Mouse (Mus musculus) neural tube, embryonic 14.5 days (tissue): ENCODE data around the gene 2900026A02Rik. TPM values are rescaled to one million over a fixed set of nuclear protein-coding genes. Genes with fewer than 3 reads are reported as not detected.

Source experiments
- ATAC-seq: fragments of 200-750 bp; cut with Nextera tagmentation; 2 replicates; pipeline ENCODE4 v1.8.0; 2017; ENCODE audit warnings: low read depth, mild to moderate bottlenecking, moderate TSS enrichment, moderate library complexity
- H3K27ac ChIP-seq: fragments of 300-500 bp; sonication (generic); 2 replicates; pipeline ENCODE4 v1.5.1; 2014; ENCODE audit warnings: low read depth, mild to moderate bottlenecking, control low read depth, low read length, moderate library complexity, mixed read lengths
- H3K27me3 ChIP-seq: fragments of 300-500 bp; sonication (generic); 2 replicates; pipeline ENCODE4 v1.6.1; 2014; ENCODE audit warnings: low read length; ENCODE audit not compliant: control insufficient read depth, insufficient read depth
- H3K36me3 ChIP-seq: fragments of 300-500 bp; sonication (generic); 2 replicates; pipeline ENCODE4 v1.6.1; 2014; ENCODE audit warnings: low read length, mixed read lengths; ENCODE audit not compliant: control insufficient read depth, insufficient read depth
- H3K4me1 ChIP-seq: fragments of 300-500 bp; sonication (generic); 2 replicates; pipeline ENCODE4 v1.6.1; 2014; ENCODE audit warnings: low read length; ENCODE audit not compliant: control insufficient read depth, insufficient read depth
- H3K4me2 ChIP-seq: fragments of 300-500 bp; sonication (generic); 2 replicates; pipeline ENCODE4 v1.6.1; 2014; ENCODE audit warnings: mild to moderate bottlenecking, low read depth, low read length, control low read depth
- H3K4me3 ChIP-seq: fragments of 300-500 bp; sonication (generic); 2 replicates; pipeline ENCODE4 v1.5.1; 2014; ENCODE audit warnings: low read depth, low read length, control low read depth, mixed read lengths
- H3K9ac ChIP-seq: fragments of 300-500 bp; sonication (generic); replicated peaks from 2 replicates; pipeline ENCODE4 v1.6.1; 2014; ENCODE audit warnings: low read depth, mild to moderate bottlenecking, control low read depth, low read length, mixed read lengths
- H3K9me3 ChIP-seq: fragments of 300-500 bp; sonication (generic); 2 replicates; pipeline ENCODE4 v1.6.1; 2016; ENCODE audit warnings: low read length; ENCODE audit not compliant: control insufficient read depth
- WGBS: fragments of 180-500 bp; shearing (Covaris S2); extraction: QIAGEN DNeasy Blood & Tissue Kit; methylation state at CpG from one replicate; pipeline ENCODE4 v1.1.7; 2014; 5-methylcytosine and 5-hydroxymethylcytosine counted together
- polyA plus RNA-seq: library from polyadenylated mRNA; unstranded; fragments of >200 nt; fragmentation: Nextera tagmentation; extraction: Ambion mirVana; gene quantifications from 2 replicates; pipeline ENCODE4 v1.2.1, GENCODE M21; 2014

Gene 2900026A02Rik
- polyA plus RNA-seq, 1 experiment from 2014 or later = 2.1 TPM

DNA sequence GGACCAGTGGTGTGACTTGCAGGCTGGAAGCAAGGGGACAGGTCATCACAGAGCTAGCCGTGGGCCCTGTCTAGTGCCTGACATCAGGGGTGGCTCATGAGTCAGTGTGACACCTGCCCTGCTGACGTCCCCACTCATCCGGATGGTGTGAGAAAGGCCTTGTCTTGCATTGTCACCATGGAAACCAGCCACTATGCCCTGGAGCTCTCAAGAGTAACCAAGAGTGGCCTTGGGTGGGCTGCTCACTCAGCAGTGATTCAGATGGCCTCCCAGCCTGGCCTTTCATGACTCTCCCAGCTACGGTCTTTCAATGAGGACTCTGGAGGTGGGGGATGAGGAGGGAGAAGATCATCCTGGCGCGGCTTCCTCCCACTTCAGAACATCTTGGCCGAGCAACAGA is 118.6 kb downstream of the 2900026A02Rik start:
- Histone ChIP-seq H3K9me3 (no peaks in the 10 kb centered on the region), H3K4me2 (no peak overlapping the region), H3K9ac (no peak overlapping the region), H3K4me1 (0 out of 2 replicates have a peak, but pooled peaks cover 7% of the 10 kb centered on the region), H3K27ac (no peak overlapping the region), H3K27me3 (no peaks in the 10 kb centered on the region), H3K4me3 (no peak overlapping the region), H3K36me3 (no peaks in the 10 kb centered on the region)
- ATAC-seq = no peak
- 31% methylated on average over 7 of the region's 7 CpGs for WGBS

DNA sequence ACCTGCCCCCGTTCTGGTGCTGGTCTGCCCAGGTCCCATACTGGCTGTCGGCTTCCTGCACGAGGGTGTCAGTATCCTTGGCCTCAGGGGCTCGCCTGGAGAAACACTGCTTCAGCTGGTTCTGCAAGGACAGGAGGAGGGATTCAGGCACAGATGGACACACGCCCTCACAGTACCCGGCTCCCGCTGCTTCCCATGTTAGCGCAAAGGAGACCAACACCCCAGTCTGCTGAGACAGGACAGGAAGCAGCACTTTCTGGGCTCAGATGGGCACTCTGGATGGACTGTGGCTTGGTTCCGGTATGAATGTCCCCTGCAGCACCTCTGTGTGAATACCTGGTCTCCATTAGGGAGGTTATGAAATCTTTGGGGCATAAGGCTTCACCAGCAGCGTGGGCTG is 119.6 kb downstream of the 2900026A02Rik start:
- WGBS = 93% methylated on average over 10 of the region's 10 CpGs

DNA sequence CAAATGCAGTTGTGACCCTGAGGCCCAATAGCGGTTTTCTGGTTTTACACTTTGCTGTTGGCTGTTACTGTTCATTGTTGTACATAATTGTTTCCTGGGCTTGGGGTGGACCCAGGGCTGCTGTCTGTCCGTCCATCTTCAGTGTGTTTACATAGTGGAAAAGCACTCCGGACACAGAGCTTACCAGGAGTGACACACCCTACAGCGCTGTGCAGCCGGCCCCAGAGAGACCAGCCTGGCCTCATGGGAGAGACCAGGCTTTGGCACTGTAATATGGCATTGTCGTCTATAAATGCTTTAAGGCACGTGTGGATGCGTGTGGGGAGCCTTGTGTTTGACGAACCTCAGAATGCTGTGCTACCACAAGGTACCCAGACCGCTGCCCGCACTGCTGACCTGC is 120.6 kb downstream of the 2900026A02Rik start:
- 86% methylated on average over 11 of the region's 11 CpGs for WGBS
- Histone ChIP-seq H3K9me3 (no peaks in the 10 kb centered on the region), H3K36me3 (no peaks in the 10 kb centered on the region), H3K27ac (no peak overlapping the region), H3K4me1 (0 out of 2 replicates have a peak, but pooled peaks cover 7% of the 10 kb centered on the region), H3K4me3 (no peak overlapping the region), H3K27me3 (no peaks in the 10 kb centered on the region), H3K4me2 (no peak overlapping the region), H3K9ac (no peak overlapping the region)
- ATAC-seq = no peak

More for the DNA sequence above, 119.6 kb downstream of the 2900026A02Rik start:
- no peak overlapping the region for H3K27ac ChIP-seq
- H3K9ac ChIP-seq = no peak overlapping the region
- H3K4me2 ChIP-seq = no peak overlapping the region
- H3K4me3 ChIP-seq = no peak overlapping the region
- no peaks in the 10 kb centered on the region for H3K9me3 ChIP-seq
- no peaks in the 10 kb centered on the region for H3K27me3 ChIP-seq
- ATAC-seq = no peak
- H3K36me3 ChIP-seq = no peaks in the 10 kb centered on the region
- 0 out of 2 replicates have a peak, but pooled peaks cover 7% of the 10 kb centered on the region for H3K4me1 ChIP-seq

DNA sequence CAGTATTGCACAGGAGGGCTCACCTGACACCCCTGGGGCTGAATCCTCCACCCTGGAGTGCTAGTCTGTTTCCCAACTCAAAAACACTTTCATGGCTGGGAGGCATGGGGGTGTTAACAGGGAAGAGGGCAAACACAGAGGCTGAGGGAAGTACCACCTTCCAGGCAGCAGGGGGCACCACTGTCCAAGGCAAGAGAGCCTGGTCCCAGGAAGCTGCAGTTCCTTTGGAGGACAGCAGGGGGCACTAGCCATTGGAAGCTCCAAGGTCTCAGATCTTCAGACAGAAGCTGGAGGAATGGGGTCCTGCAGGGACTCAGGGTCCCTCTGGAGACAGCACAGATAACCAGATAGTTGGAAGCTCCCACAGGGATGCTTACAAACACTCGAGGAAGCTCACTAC is 121.5 kb downstream of the 2900026A02Rik start:
- Histone ChIP-seq H3K36me3 (no peaks in the 10 kb centered on the region), H3K4me3 (no peak overlapping the region), H3K4me2 (no peak overlapping the region), H3K9me3 (no peaks in the 10 kb centered on the region), H3K4me1 (0 out of 2 replicates have a peak, but pooled peaks cover 7% of the 10 kb centered on the region), H3K9ac (no peak overlapping the region), H3K27ac (no peak overlapping the region), H3K27me3 (no peaks in the 10 kb centered on the region)
- WGBS = 13% methylated on average over 1 of the region's 1 CpGs
- peak; percentile 35; the same call in 1 of the 2 replicates for ATAC-seq

- H3K4me3 ChIP-seq = no peak overlapping the region
- ATAC-seq = no peak
These were observed 123.5 kb downstream of the 2900026A02Rik start for GRCm38 (mm10) chr5:113097551-113097950.

GRCm38 (mm10) chr5:113095456-113095855 is 125.6 kb downstream of the 2900026A02Rik start:
- no peaks in the 10 kb centered on the region for H3K9me3 ChIP-seq
- no peak overlapping the region for H3K9ac ChIP-seq
- H3K27ac ChIP-seq = no peak overlapping the region
- H3K4me1 ChIP-seq = no peaks in the 10 kb centered on the region
- 92% methylated on average over 18 of the region's 18 CpGs for WGBS
- H3K36me3 ChIP-seq = no peaks in the 10 kb centered on the region
- H3K4me2 ChIP-seq = no peak overlapping the region
- no peak for ATAC-seq
- H3K4me3 ChIP-seq = no peak overlapping the region
- H3K27me3 ChIP-seq = no peaks in the 10 kb centered on the region

More at GRCm38 (mm10) chr5:113097551-113097950, 123.5 kb downstream of the 2900026A02Rik start:
- WGBS = 94% methylated on average over 17 of the region's 17 CpGs
- Histone ChIP-seq H3K4me1 (0 out of 2 replicates have a peak, but pooled peaks cover 2% of the 10 kb centered on the region), H3K4me2 (no peak overlapping the region), H3K9me3 (no peaks in the 10 kb centered on the region), H3K27me3 (no peaks in the 10 kb centered on the region), H3K36me3 (no peaks in the 10 kb centered on the region), H3K9ac (no peak overlapping the region), H3K27ac (no peak overlapping the region)

- Histone ChIP-seq H3K4me2 (no peak overlapping the region), H3K36me3 (no peaks in the 10 kb centered on the region), H3K4me3 (no peak overlapping the region), H3K9ac (no peak overlapping the region), H3K27ac (no peak overlapping the region), H3K9me3 (no peaks in the 10 kb centered on the region), H3K27me3 (no peaks in the 10 kb centered on the region), H3K4me1 (no peaks in the 10 kb centered on the region)
- WGBS = 77% methylated on average over 7 of the region's 7 CpGs
- no peak for ATAC-seq
These were observed 128.6 kb downstream of the 2900026A02Rik start for GRCm38 (mm10) chr5:113092406-113092805.

DNA sequence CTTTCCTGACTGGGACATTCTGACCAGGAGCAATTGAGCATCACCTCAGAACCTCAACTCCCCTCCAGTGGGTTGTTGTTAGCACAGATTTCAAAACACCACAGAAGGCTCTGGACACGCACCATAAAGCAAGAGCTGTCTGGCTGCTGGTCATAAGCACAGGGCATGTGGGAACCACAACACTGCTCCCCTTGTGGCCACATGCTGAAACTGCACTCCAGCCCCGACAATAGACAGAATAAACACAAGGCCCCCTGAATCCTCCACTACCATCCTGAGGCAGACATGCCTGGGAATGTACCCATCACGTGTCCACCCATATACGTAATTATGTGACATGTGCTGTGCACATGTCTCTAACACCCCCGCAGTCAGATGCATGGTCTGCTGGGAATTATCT is 129.9 kb downstream of the 2900026A02Rik start:
- Histone ChIP-seq H3K9me3 (no peaks in the 10 kb centered on the region), H3K36me3 (no peaks in the 10 kb centered on the region), H3K4me1 (peaks cover 5% of the 10 kb centered on the region), H3K4me3 (no peak overlapping the region), H3K4me2 (no peak overlapping the region), H3K9ac (no peak overlapping the region), H3K27ac (no peak overlapping the region), H3K27me3 (no peaks in the 10 kb centered on the region)
- ATAC-seq = peak; percentile 29; the same call in 1 of the 2 replicates
- 39% methylated on average over 5 of the region's 5 CpGs for WGBS

DNA sequence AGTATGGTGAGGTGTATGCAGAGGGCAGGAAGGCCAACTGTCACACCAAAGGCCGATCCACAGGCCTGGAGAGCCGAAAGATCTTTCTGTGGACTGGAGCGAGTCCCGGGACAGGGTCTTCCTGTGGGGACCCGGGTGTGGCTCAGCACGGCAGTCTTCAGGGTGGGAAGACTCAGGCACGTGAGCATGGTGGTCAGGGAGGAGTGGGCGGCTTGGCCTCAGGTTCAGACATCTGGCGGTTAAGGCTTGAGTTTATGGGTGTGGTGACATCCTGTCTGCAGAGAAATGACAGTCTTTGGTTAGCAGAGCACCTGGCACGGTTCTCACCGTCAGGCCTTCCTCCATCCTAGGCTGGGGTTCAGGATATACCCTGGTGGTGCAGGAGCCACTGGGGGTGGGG is 130.3 kb downstream of the 2900026A02Rik start:
- Histone ChIP-seq H3K4me1 (peaks cover 9% of the 10 kb centered on the region), H3K4me2 (no peak overlapping the region), H3K27ac (no peak overlapping the region), H3K27me3 (no peaks in the 10 kb centered on the region), H3K9me3 (no peaks in the 10 kb centered on the region), H3K36me3 (no peaks in the 10 kb centered on the region), H3K4me3 (no peak overlapping the region), H3K9ac (no peak overlapping the region)
- 87% methylated on average over 11 of the region's 11 CpGs for WGBS
- 0 out of 2 replicates have a peak, but pooled peaks have one; percentile 12 for ATAC-seq
